Mouse (Mus musculus) midbrain, embryonic 10.5 days (tissue): ENCODE data around the gene Ccdc137. TPM values are rescaled to one million over a fixed set of nuclear protein-coding genes. Genes with fewer than 3 reads are reported as not detected.

Experiments
- DNase-seq: peaks from one replicate; pipeline ENCODE4 v3.0.0-alpha.2; 2017; ENCODE audit warnings: low spot score
- H3K27ac ChIP-seq: fragments of 300-500 bp; sonication (generic); replicated peaks from 2 replicates; pipeline ENCODE4 v1.5.1; 2016; ENCODE audit warnings: mild to moderate bottlenecking
- H3K27me3 ChIP-seq: fragments of 300-500 bp; sonication (generic); 2 replicates; pipeline ENCODE4 v1.6.1; 2016; ENCODE audit warnings: low read depth, mild to moderate bottlenecking; ENCODE audit not compliant: poor library complexity, severe bottlenecking
- H3K36me3 ChIP-seq: fragments of 300-500 bp; sonication (generic); 2 replicates; pipeline ENCODE4 v1.6.1; 2016; ENCODE audit warnings: mild to moderate bottlenecking, moderate library complexity
- H3K4me1 ChIP-seq: fragments of 300-500 bp; sonication (generic); 2 replicates; pipeline ENCODE4 v1.6.1; 2016
- H3K4me3 ChIP-seq: fragments of 300-500 bp; sonication (generic); 2 replicates; pipeline ENCODE4 v1.5.1; 2016; ENCODE audit warnings: mild to moderate bottlenecking, moderate library complexity
- H3K9me3 ChIP-seq: fragments of 300-500 bp; sonication (generic); replicated peaks from 2 replicates; pipeline ENCODE4 v1.6.1; 2016; ENCODE audit warnings: mild to moderate bottlenecking
- WGBS: fragments of 180-500 bp; shearing (Covaris S2); methylation state at CpG from one replicate; pipeline ENCODE4 v1.1.7; 2016; 5-methylcytosine and 5-hydroxymethylcytosine counted together
- polyA plus RNA-seq: library from polyadenylated mRNA; unstranded; fragments of >200 nt; fragmentation: Nextera tagmentation; extraction: Ambion mirVana; gene quantifications from 2 replicates; pipeline ENCODE4 v1.2.1, GENCODE M21; 2016

The Ccdc137 gene
- polyA plus RNA-seq, 1 experiment from 2014 or later: 41.8 TPM

- H3K27me3 ChIP-seq: no peaks in the 10 kb centered on the region
- peaks cover 73% of the 10 kb centered on the region for H3K36me3 ChIP-seq
- H3K4me1 ChIP-seq: peaks cover 28% of the 10 kb centered on the region
- WGBS: 1% methylated on average over 33 of the region's 33 CpGs
- peak overlapping the region; percentile 91 for H3K27ac ChIP-seq
- no peaks in the 10 kb centered on the region for H3K9me3 ChIP-seq
- H3K4me3 ChIP-seq: peak overlapping the region; percentile 93
- no peak for DNase-seq
Measured at GRCm38 (mm10) chr11:120467736-120468092, 9.8 kb downstream of the Ccdc137 start.

GRCm38 (mm10) chr11:120472052-120472451 lies 14.1 kb downstream of the Ccdc137 start:
- H3K27ac ChIP-seq: no peak overlapping the region
- H3K27me3 ChIP-seq: no peaks in the 10 kb centered on the region
- no peak for DNase-seq
- 96% methylated on average over 6 of the region's 6 CpGs for WGBS
- no peaks in the 10 kb centered on the region for H3K9me3 ChIP-seq
- H3K4me1 ChIP-seq: peaks cover 11% of the 10 kb centered on the region
- no peak overlapping the region for H3K4me3 ChIP-seq
- peaks cover 79% of the 10 kb centered on the region for H3K36me3 ChIP-seq

GRCm38 (mm10) chr11:120483448-120483934 lies 25.6 kb downstream of the Ccdc137 start:
- Histone ChIP-seq H3K36me3 (peaks cover 85% of the 10 kb centered on the region), H3K9me3 (no peaks in the 10 kb centered on the region), H3K27me3 (no peaks in the 10 kb centered on the region), H3K27ac (peak overlapping the region; percentile 93), H3K4me1 (peaks cover 23% of the 10 kb centered on the region), H3K4me3 (peak overlapping the region; percentile 99)
- DNase-seq: no peak
- WGBS: 87% methylated on average over 7 of the region's 7 CpGs

- peak; percentile 92 for DNase-seq
- no peaks in the 10 kb centered on the region for H3K9me3 ChIP-seq
- peaks cover 84% of the 10 kb centered on the region for H3K36me3 ChIP-seq
- peak within 1 kb of the TSS; percentile 99 for H3K4me3 ChIP-seq
- H3K27ac ChIP-seq: peak within 1 kb of the TSS; percentile 93
- peaks cover 24% of the 10 kb centered on the region for H3K4me1 ChIP-seq
- under 1% methylated on average over 60 of the region's 60 CpGs for WGBS
- no peaks in the 10 kb centered on the region for H3K27me3 ChIP-seq
Measured at GRCm38 (mm10) chr11:120484265-120484981, 26.5 kb downstream of the Ccdc137 start, which contains the start of gene Mrpl12. Gene Mrpl12 (plus strand): TSS chr11:120484613.

DNA sequence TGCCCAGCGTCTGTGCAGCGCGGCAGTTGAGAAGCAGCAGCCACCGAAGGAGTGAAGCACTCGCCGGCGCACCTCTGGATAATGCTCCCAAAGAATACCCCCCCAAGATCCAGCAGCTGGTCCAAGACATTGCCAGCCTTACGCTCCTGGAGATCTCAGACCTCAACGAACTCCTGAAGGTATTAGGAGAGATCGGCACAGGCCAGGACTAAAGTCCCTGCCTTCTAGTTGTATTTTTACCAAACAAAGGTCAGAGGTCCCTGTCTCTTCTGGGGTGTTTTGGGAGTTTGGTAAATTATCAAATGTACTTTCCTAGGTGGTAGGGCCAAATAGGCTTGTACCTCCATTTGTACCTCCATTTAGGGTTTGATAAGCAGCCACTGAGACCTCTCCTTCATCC lies 27.3 kb downstream of the Ccdc137 start:
- Histone ChIP-seq H3K9me3 (no peaks in the 10 kb centered on the region), H3K27me3 (no peaks in the 10 kb centered on the region), H3K4me3 (peak overlapping the region; percentile 99), H3K4me1 (peaks cover 32% of the 10 kb centered on the region), H3K27ac (peak overlapping the region; percentile 93), H3K36me3 (peaks cover 82% of the 10 kb centered on the region)
- 11% methylated on average over 10 of the region's 10 CpGs for WGBS
- DNase-seq: no peak

GRCm38 (mm10) chr11:120488516-120488915 lies 30.6 kb downstream of the Ccdc137 start:
- Histone ChIP-seq H3K9me3 (no peaks in the 10 kb centered on the region), H3K4me3 (no peak overlapping the region), H3K27me3 (no peaks in the 10 kb centered on the region), H3K27ac (no peak overlapping the region), H3K4me1 (peaks cover 60% of the 10 kb centered on the region), H3K36me3 (peaks cover 50% of the 10 kb centered on the region)
- 85% methylated on average over 4 of the region's 4 CpGs for WGBS
- DNase-seq: no peak

- WGBS: 62% methylated on average over 4 of the region's 4 CpGs
- no peak overlapping the region for H3K27ac ChIP-seq
- H3K4me1 ChIP-seq: peaks cover 61% of the 10 kb centered on the region
- 0 out of 2 replicates have a peak overlapping the region, but pooled peaks have one; percentile 1 for H3K4me3 ChIP-seq
- no peaks in the 10 kb centered on the region for H3K9me3 ChIP-seq
- H3K36me3 ChIP-seq: peaks cover 50% of the 10 kb centered on the region
- DNase-seq: peak; percentile 65
- H3K27me3 ChIP-seq: no peaks in the 10 kb centered on the region
Measured at GRCm38 (mm10) chr11:120489054-120489761, 31.3 kb downstream of the Ccdc137 start.

DNA sequence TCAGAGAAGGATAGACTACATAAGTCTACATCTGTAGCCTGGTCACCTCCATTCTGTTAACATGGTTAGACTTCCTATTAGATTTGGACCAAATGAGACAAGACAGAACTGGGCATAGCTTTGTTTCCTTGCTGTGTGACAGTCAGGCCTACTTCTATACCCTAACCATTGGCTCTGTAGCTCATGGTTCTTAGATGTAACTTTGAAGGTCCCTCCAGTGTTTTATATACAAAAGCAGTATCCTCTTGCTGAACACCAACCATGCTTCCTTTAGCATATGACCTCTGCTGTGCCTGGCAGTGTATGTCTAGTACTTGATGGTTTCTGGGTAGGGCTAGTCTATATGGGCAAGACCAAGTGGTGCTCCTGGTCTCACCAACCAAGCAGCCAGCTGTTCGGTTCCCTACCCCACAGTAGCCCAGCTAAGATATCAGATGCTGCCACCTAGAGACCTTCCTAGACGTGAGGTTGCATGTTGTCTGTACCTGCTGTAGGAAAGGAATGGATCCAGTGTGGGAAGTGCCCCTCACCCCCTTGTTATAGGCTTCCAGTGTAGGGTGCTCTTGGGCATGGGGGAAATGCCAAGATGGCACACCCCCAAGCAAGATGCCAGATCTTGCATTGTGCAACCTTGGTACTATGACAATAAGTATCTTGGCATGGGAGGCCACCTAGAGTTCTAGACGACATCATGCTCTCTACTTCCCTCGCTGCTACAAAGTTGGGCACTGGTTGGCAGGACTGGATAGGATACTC lies 32.6 kb downstream of the Ccdc137 start:
- H3K4me1 ChIP-seq: peaks cover 55% of the 10 kb centered on the region
- 38% methylated on average over 4 of the region's 4 CpGs for WGBS
- H3K9me3 ChIP-seq: no peaks in the 10 kb centered on the region
- H3K4me3 ChIP-seq: peak overlapping the region; percentile 93
- H3K27me3 ChIP-seq: no peaks in the 10 kb centered on the region
- H3K36me3 ChIP-seq: peaks cover 60% of the 10 kb centered on the region
- DNase-seq: no peak
- H3K27ac ChIP-seq: peak overlapping the region; percentile 91

GRCm38 (mm10) chr11:120491317-120492023 lies 33.6 kb downstream of the Ccdc137 start, which contains the start of gene Slc25a10:
Gene Slc25a10 (plus strand): TSS chr11:120491840.
- WGBS: under 1% methylated on average over 35 of the region's 35 CpGs
- Histone ChIP-seq H3K36me3 (peaks cover 60% of the 10 kb centered on the region), H3K9me3 (no peaks in the 10 kb centered on the region)

GRCm38 (mm10) chr11:120492024-120492877 lies 34.3 kb downstream of the Ccdc137 start:
- WGBS: under 1% methylated on average over 48 of the region's 48 CpGs
- Histone ChIP-seq H3K27ac (peak overlapping the region; percentile 91), H3K4me1 (peaks cover 49% of the 10 kb centered on the region), H3K27me3 (no peaks in the 10 kb centered on the region), H3K36me3 (peaks cover 60% of the 10 kb centered on the region), H3K4me3 (peak overlapping the region; percentile 93), H3K9me3 (no peaks in the 10 kb centered on the region)
- DNase-seq: peak; percentile 52

More at GRCm38 (mm10) chr11:120491317-120492023, 33.6 kb downstream of the Ccdc137 start, which contains the start of gene Slc25a10:
- Histone ChIP-seq H3K27me3 (no peaks in the 10 kb centered on the region), H3K4me3 (peak within 1 kb of the TSS; percentile 93), H3K4me1 (peaks cover 49% of the 10 kb centered on the region), H3K27ac (peak within 1 kb of the TSS; percentile 91)
- peak; percentile 89 for DNase-seq

GRCm38 (mm10) chr11:120492878-120493203 lies 34.9 kb downstream of the Ccdc137 start:
- H3K4me3 ChIP-seq: peak overlapping the region; percentile 93
- H3K27ac ChIP-seq: peak overlapping the region; percentile 91
- 33% methylated on average over 3 of the region's 3 CpGs for WGBS
- H3K36me3 ChIP-seq: peaks cover 60% of the 10 kb centered on the region
- H3K27me3 ChIP-seq: no peaks in the 10 kb centered on the region
- H3K9me3 ChIP-seq: no peaks in the 10 kb centered on the region
- peaks cover 49% of the 10 kb centered on the region for H3K4me1 ChIP-seq
- no peak for DNase-seq
